ENCODE assay signal across 21 mouse cellular contexts in genomic region chr4:126526828-126527227, GRCm38 (mm10). TPM values are rescaled to one million over a fixed set of nuclear protein-coding genes. Genes with fewer than 3 reads are reported as not detected.
A peak's percentile ranks its signal among the peaks of the same experiment; 100 is the strongest.
DNase-seq lines count a peak whose midpoint lies in the region; ATAC-seq and TF ChIP-seq lines count a peak whose summit lies in the region.
"Had no signal": no experiment of that assay in that cellular context is flagged by ENCODE, and none has a peak within 500 bp of the region (broad histone marks: within the 10 kb centered on the region; RNA-seq: fewer than 3 reads in every experiment).

No protein-coding gene starts in this region.

- no peak for TF ChIP-seq POLR2A in MEL (IDR thresholded peaks at IDR 0.05; ENCODE audit: control insufficient read depth in 1 of 2, insufficient read depth in 1 of 2, low read depth in 1 of 2, low read length in 2 of 2, poor library complexity in 1 of 2)

- no peaks in the 10 kb centered on the region for H3K79me2 ChIP-seq in MEL (ENCODE audit: control insufficient read depth, insufficient read depth, low read length, poor library complexity)

- DNase-seq in liver, postnatal 0 days: no peak
- no peak for DNase-seq in liver
- DNase-seq in MEL (ENCODE audit: low read depth, low spot score): peak; percentile 45
- no peak for DNase-seq in stomach, postnatal 0 days (ENCODE audit: low spot score)
- DNase-seq in yolk sac, embryonic 10.5 days (ENCODE audit: low spot score): no peak
- DNase-seq in thymus, postnatal 14 days: no peak
- DNase-seq: adrenal gland, postnatal 14 days; cerebellum, adult 8-10 months; gastrocnemius, postnatal 14 days; heart, adult 11 months; kidney, adult 11 months; lung, adult 18-20 months; thymus, adult 2 months had no signal

- no peaks in the 10 kb centered on the region for H3K27me3 ChIP-seq in liver, postnatal 0 days (ENCODE audit: insufficient read depth, low read length)
- H3K27me3 ChIP-seq in E14TG2a.4 (ENCODE audit: insufficient read depth, low read length): peaks cover 26% of the 10 kb centered on the region
- H3K27me3 ChIP-seq in MEL (ENCODE audit: control insufficient read depth in 1 of 2, insufficient read depth in 2 of 2, low read length in 2 of 2): peaks cover 0 to 2% of the 10 kb centered on the region in 2 experiments; a peak in 1 of 4 replicates
- H3K27me3 ChIP-seq in stomach, postnatal 0 days (ENCODE audit: control insufficient read depth, insufficient read depth, low read length): no peaks in the 10 kb centered on the region
- H3K27me3 ChIP-seq: stomach, embryonic 15.5 days had no signal

- no peaks in the 10 kb centered on the region for H3K9me3 ChIP-seq in liver, postnatal 0 days (ENCODE audit: low read length)
- H3K9me3 ChIP-seq in E14TG2a.4 (ENCODE audit: low read length) (no peaks in the 10 kb centered on the region), MEL (replicated peaks; ENCODE audit: insufficient read depth, low read length) (no peaks in the 10 kb centered on the region)
- no peaks in the 10 kb centered on the region for H3K9me3 ChIP-seq in stomach, postnatal 0 days (ENCODE audit: control insufficient read depth, low read length)
- H3K9me3 ChIP-seq: G1E; stomach, embryonic 15.5 days had no signal

- WGBS in liver, postnatal 0 days (ENCODE audit: insufficient replicate concordance): 87% methylated on average over 5 of the region's 5 CpGs
- 92% methylated on average over 5 of the region's 5 CpGs for WGBS in stomach, postnatal 0 days

- TF ChIP-seq EP300 in liver, postnatal 0 days (IDR thresholded peaks at IDR 0.05; ENCODE audit: low read depth): no peak
- no peak for TF ChIP-seq EP300 in MEL (IDR thresholded peaks at IDR 0.05; ENCODE audit: low read depth in 1 of 2, low read length in 2 of 2)
- TF ChIP-seq EP300 in stomach, postnatal 0 days (optimal IDR thresholded peaks at IDR 0.05): no peak

- H3K4me3 ChIP-seq in liver, postnatal 0 days (ENCODE audit: low read depth, low read length): no peak overlapping the region
- H3K4me3 ChIP-seq in E14TG2a.4 (replicated peaks; ENCODE audit: low read length) (no peak overlapping the region), MEL (ENCODE audit: control insufficient read depth in 1 of 2, insufficient read depth in 1 of 2, low read depth in 2 of 2, low read length in 2 of 2) (no peak overlapping the region)
- H3K4me3 ChIP-seq in stomach, postnatal 0 days (ENCODE audit: low read depth, low read length): no peak overlapping the region
- H3K4me3 ChIP-seq: stomach, embryonic 15.5 days had no signal

- no peak overlapping the region for H3K27ac ChIP-seq in liver, postnatal 0 days (ENCODE audit: low read depth)
- no peak overlapping the region for H3K27ac ChIP-seq in MEL (ENCODE audit: control insufficient read depth, low read depth, low read length)
- H3K27ac ChIP-seq in stomach, postnatal 0 days (replicated peaks): no peak overlapping the region
- H3K27ac ChIP-seq: stomach, embryonic 15.5 days had no signal

- no peaks in the 10 kb centered on the region for H3K4me1 ChIP-seq in liver, postnatal 0 days (ENCODE audit: insufficient read depth)
- no peaks in the 10 kb centered on the region for H3K4me1 ChIP-seq in E14TG2a.4 (replicated peaks; ENCODE audit: low read depth, low read length)
- no peaks in the 10 kb centered on the region for H3K4me1 ChIP-seq in MEL (ENCODE audit: control insufficient read depth in 1 of 2, insufficient read depth in 2 of 2, low read length in 2 of 2)
- H3K4me1 ChIP-seq in stomach, postnatal 0 days (replicated peaks; ENCODE audit: control insufficient read depth, insufficient read depth): no peaks in the 10 kb centered on the region
- H3K4me1 ChIP-seq: stomach, embryonic 15.5 days had no signal

- TF ChIP-seq CTCF in liver, postnatal 0 days (IDR thresholded peaks at IDR 0.05; ENCODE audit: low read depth): peak; percentile 19; the same call in 1 of the 2 replicates
- peak; percentile 28; the same call in 1 of the 2 replicates for TF ChIP-seq CTCF in E14TG2a.4 (conservative IDR thresholded peaks at IDR 0.05; ENCODE audit: low read length)
- TF ChIP-seq CTCF in MEL (IDR thresholded peaks at IDR 0.05 in 2 of 3, conservative IDR thresholded peaks at IDR 0.05 in 1 of 3; ENCODE audit: control insufficient read depth in 1 of 3, insufficient read depth in 1 of 3, low read depth in 2 of 3, low read length in 3 of 3, poor library complexity in 1 of 3, severe bottlenecking in 1 of 3): peak; percentile 13 to 57 (median 53); a peak in 5 of 6 replicates
- TF ChIP-seq CTCF in stomach, postnatal 0 days (IDR thresholded peaks at IDR 0.05; ENCODE audit: low read depth): peak; percentile 35

- H3K4me2 ChIP-seq in liver, postnatal 0 days (ENCODE audit: low read depth, low read length): no peak overlapping the region
- H3K4me2 ChIP-seq in stomach, postnatal 0 days (replicated peaks; ENCODE audit: low read depth): no peak overlapping the region
- H3K4me2 ChIP-seq: heart, embryonic 11.5 days; liver, embryonic 11.5 days; stomach, embryonic 15.5 days had no signal

- H3K36me3 ChIP-seq in liver, postnatal 0 days (replicated peaks; ENCODE audit: insufficient read depth, low read length): no peaks in the 10 kb centered on the region
- no peaks in the 10 kb centered on the region for H3K36me3 ChIP-seq in E14TG2a.4 (ENCODE audit: insufficient read depth, low read length)
- H3K36me3 ChIP-seq in MEL (ENCODE audit: control insufficient read depth in 1 of 2, insufficient read depth in 2 of 2, low read length in 2 of 2): no peaks in the 10 kb centered on the region
- H3K36me3 ChIP-seq in stomach, postnatal 0 days (ENCODE audit: control insufficient read depth, insufficient read depth, low read length): no peaks in the 10 kb centered on the region
- H3K36me3 ChIP-seq: G1E; stomach, embryonic 15.5 days had no signal

- H3K9ac ChIP-seq in liver, postnatal 0 days (replicated peaks): no peak overlapping the region
- H3K9ac ChIP-seq in MEL (ENCODE audit: control insufficient read depth, low read depth, low read length, poor library complexity, severe bottlenecking): no peak overlapping the region
- no peak overlapping the region for H3K9ac ChIP-seq in stomach, postnatal 0 days (ENCODE audit: low read length)
- H3K9ac ChIP-seq: stomach, embryonic 15.5 days had no signal

- ATAC-seq in liver, postnatal 0 days: no peak
- no peak for ATAC-seq in stomach, postnatal 0 days (ENCODE audit: low FRiP score, low TSS enrichment)
- ATAC-seq: forebrain, embryonic 14.5 days; hindbrain, embryonic 16.5 days; midbrain, embryonic 16.5 days had no signal

- peak; percentile 53 for TF ChIP-seq RAD21 in MEL (IDR thresholded peaks at IDR 0.05; ENCODE audit: low read depth, low read length)

TF ChIP-seq in MEL, 35 proteins besides CTCF, POLR2A, EP300 and RAD21:
- no peak for TF ChIP-seq MYC (IDR thresholded peaks at IDR 0.05; ENCODE audit: low read depth, low read length)
- peak; percentile 29; the same call in 1 of the 2 replicates for TF ChIP-seq ZC3H11A (IDR thresholded peaks at IDR 0.05; ENCODE audit: low read depth, low read length)
- TF ChIP-seq SMC3 (IDR thresholded peaks at IDR 0.05; ENCODE audit: low read depth, low read length): peak; percentile 50

RNA-seq across cellular contexts. Expression of gene Ago4, which starts 6.4 kb away (rescaled TPM):
- 0.38 and 0.63 TPM in 2 replicates for polyA plus RNA-seq in liver, postnatal 0 days (2015; fragmentation: Nextera tagmentation; extraction: Ambion mirVana)
- 0.39 and 0.42 TPM in 2 replicates for total RNA-seq in MEL (2012; rRNA removed)
- polyA plus RNA-seq in MEL (2012; ENCODE audit: insufficient read depth in 1 of 2, insufficient read length in 2 of 2, low read depth in 1 of 2, low replicate concordance in 2 of 2, missing spikeins in 1 of 2): 1 to 10 TPM in 1 of 2 experiments, not detected in 1; 1.8 TPM
- 1.6 and 1.7 TPM in 2 replicates for polyA plus RNA-seq in stomach, postnatal 0 days (2015; fragmentation: Nextera tagmentation; extraction: Ambion mirVana)
- polyA plus RNA-seq: G1E had no signal

RNA-seq across cellular contexts. Expression of gene Clspn, which starts 29.9 kb away (rescaled TPM):
- polyA plus RNA-seq in liver, postnatal 0 days (2015; fragmentation: Nextera tagmentation; extraction: Ambion mirVana): 17.2 and 20.6 TPM in 2 replicates
- total RNA-seq in MEL (2012; rRNA removed): 42.0 and 46.9 TPM in 2 replicates
- 100 to 1,000 TPM in 1 of 2 experiments, 10 to 100 TPM in 1; 64.0 to 618 TPM for polyA plus RNA-seq in MEL (2012; ENCODE audit: insufficient read depth in 1 of 2, insufficient read length in 2 of 2, low read depth in 1 of 2, low replicate concordance in 2 of 2, missing spikeins in 1 of 2)
- polyA plus RNA-seq in stomach, postnatal 0 days (2015; fragmentation: Nextera tagmentation; extraction: Ambion mirVana): 5.9 and 8.9 TPM in 2 replicates

RNA-seq across cellular contexts. Expression of gene Ago1, which starts 58.4 kb away (rescaled TPM):
- polyA plus RNA-seq in liver, postnatal 0 days (2015; fragmentation: Nextera tagmentation; extraction: Ambion mirVana): 0.94 and 0.97 TPM in 2 replicates
- 5.4 and 6.0 TPM in 2 replicates for total RNA-seq in MEL (2012; rRNA removed)
- 100 to 1,000 TPM in 1 of 2 experiments, 10 to 100 TPM in 1; 15.4 to 312 TPM for polyA plus RNA-seq in MEL (2012; ENCODE audit: insufficient read depth in 1 of 2, insufficient read length in 2 of 2, low read depth in 1 of 2, low replicate concordance in 2 of 2, missing spikeins in 1 of 2)
- polyA plus RNA-seq in stomach, postnatal 0 days (2015; fragmentation: Nextera tagmentation; extraction: Ambion mirVana): 2.5 and 2.8 TPM in 2 replicates
